Mouse (Mus musculus) right cerebral cortex, adult 2 months (tissue): Measurements from ENCODE around the gene Sh3pxd2a.

Experiments
- DNase-seq, 2 experiments: peaks; one replicate each; pipeline ENCODE4 v3.0.0; 2021 to 2022; ENCODE audit warnings: low spot score in 2 of 2

Gene Sh3pxd2a

DNA sequence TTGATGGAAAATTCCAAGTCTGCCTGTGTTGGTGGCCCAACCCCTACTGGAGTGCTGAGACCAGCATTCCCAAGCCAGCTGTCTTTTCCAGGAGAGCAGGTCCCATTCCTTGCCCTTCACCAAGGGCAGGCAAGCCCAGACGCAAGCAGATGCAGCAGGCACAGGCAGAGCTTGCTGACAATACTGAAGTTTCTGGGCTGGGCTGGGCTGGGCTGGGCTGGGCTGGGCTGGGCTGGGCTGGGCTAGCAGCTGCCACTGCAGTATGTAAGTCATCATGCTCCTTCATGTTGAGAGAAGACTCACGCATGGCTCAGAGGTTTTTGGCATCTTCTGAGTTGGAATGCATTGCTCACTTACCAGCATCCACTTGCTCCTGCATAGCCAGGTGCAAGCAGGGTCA is 27.7 kb upstream of the Sh3pxd2a start:
- no peak for DNase-seq

- DNase-seq, result no peak
These were observed 25.0 kb upstream of the Sh3pxd2a start for GRCm38 (mm10) chr19:47489233-47489632.

DNA sequence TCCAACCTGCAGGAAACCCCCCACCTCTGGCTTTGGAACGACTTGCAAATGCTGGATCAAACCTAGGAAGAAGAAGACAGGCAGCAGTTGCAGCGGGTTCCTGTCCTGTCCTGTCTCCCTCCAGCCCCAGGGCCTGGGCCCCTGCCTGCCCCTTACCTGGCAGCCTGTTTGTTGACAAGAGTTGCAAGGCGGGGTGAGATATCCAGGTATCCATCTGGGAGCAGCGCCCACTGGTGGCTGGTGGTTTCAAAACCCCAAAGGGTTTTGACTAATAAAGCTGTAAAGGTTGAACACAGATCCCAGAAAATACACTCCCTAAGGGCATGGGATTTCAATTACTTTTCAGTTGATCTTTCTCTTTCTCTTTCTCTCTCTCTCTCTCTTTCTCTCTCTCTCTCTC is 24.0 kb upstream of the Sh3pxd2a start:
- no peak for DNase-seq

GRCm38 (mm10) chr19:47487572-47487971 is 23.4 kb upstream of the Sh3pxd2a start:
- DNase-seq, result no peak

DNA sequence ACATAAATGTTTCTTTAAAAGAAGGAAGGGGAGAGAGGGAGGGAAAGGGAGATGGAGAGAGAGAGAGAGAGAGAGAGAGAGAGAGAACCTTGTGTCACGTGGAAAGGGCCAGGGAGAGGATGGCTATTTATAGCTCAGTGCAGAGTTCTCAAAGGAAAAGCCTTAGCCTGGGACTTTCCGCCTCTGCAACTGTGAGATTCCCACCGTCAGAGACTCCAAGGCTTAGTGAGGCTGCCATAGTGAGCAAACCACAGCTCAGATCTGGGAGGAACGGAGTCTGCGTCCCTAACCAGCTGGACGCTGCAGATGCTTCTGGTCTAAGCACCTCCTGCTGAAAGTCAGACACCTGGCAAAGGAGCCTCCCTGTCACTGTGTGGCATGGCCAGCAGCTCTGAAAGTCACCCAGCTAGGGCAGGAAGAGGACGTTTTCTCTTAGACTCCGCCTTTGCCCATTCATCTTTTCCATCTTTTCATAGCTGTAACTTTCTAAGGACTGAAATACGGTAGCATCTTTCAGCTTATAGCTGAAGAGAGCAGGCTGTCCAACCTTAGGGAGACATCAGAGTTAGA is 21.9 kb upstream of the Sh3pxd2a start:
- DNase-seq, result no peak

DNA sequence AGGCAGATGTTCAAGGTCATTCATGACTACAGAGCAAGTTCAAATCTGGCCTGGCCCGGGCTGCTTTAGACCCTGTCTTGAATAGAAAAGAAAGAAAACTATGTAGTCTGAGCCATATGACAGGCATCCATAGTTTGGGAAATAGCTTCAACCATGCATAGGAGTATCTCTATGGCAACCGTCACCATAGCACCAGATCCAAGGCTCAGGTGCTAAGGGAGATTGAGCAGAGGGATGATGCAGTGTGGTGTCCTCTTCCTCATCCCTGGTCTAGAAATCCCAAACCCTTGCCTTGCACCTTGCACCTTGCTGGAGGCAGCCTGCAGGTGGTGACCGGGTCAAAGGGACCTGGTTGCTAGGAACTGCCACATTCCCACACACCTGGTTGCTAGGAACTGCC is 19.9 kb upstream of the Sh3pxd2a start:
- peak; percentile 67 to 77 for DNase-seq

GRCm38 (mm10) chr19:47483346-47483745 is 19.1 kb upstream of the Sh3pxd2a start:
- DNase-seq, result no peak

GRCm38 (mm10) chr19:47473453-47473852 is 9.3 kb upstream of the Sh3pxd2a start:
- no peak for DNase-seq

GRCm38 (mm10) chr19:47472881-47473400 is 8.7 kb upstream of the Sh3pxd2a start:
- DNase-seq, result no peak

DNA sequence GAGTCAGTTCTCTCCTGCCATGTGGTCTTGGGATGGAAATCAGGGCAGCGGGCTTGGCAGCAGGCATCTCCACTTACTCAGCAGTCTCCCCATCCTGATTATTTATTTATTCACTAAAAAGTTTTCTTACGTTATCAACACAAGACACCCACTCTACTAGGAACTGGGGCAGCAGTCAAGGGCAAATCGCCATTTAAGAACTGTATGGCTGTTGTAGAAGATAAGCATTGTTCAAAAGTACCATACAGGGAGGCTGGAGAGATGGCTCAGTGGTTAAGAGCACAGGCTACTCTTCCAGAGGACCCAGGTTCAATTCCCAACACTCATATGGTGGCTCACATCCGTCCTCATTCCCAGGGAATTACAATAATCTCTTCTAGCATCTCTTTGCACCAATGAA is 7.6 kb upstream of the Sh3pxd2a start:
- DNase-seq, result no peak

DNA sequence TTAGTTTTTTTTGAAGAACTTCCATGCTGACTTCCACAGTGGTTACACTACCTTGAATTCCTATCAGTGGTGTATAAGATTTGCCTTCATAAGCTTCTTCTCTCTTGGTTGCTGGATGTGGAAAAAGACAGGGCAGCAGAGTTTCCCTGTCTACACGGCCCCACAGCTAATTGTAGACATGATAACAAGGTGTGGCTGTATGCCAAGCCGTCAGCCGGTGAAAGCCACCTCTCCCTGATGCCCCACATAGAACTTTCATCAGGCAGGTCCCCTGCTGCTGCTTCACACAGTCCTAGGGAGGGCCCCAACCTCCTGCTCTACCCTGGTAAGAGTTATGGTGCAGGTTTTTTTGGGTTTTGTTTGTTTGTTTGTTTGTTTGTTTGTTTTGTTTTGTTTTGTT is 4.5 kb upstream of the Sh3pxd2a start:
- no peak for DNase-seq

GRCm38 (mm10) chr19:47466775-47467174 is 2.6 kb upstream of the Sh3pxd2a start:
- DNase-seq, result no peak

GRCm38 (mm10) chr19:47465467-47465866 is 1.3 kb upstream of the Sh3pxd2a start:
- DNase-seq, result no peak

- peak; percentile 59 to 62 for DNase-seq
These were observed 431 bp downstream of the Sh3pxd2a start for GRCm38 (mm10) chr19:47463636-47464303.

- DNase-seq, result no peak
These were observed 995 bp downstream of the Sh3pxd2a start for GRCm38 (mm10) chr19:47463206-47463605.

GRCm38 (mm10) chr19:47462725-47463124 is 1.5 kb downstream of the Sh3pxd2a start:
- no peak for DNase-seq

GRCm38 (mm10) chr19:47461838-47462237 is 2.4 kb downstream of the Sh3pxd2a start:
- no peak for DNase-seq

DNA sequence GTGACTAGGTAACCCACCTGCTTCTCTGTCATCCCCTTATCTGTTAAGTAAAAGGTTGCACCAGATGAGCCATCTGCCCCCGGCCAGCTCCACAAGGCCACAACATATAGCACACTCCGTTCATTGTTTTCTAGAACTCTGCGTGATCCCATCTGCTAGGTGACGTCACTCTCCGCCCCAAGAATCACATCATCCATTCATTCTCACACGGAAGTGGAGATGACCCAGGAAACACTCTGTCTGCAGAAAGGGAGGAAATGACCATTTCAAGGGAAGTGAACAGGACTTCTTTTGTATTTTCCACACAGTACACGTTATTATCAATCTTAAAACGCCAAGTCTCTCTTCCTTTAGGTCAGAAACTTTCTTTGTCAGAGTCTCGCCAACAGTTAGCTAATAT is 2.8 kb downstream of the Sh3pxd2a start:
- DNase-seq, result no peak

DNA sequence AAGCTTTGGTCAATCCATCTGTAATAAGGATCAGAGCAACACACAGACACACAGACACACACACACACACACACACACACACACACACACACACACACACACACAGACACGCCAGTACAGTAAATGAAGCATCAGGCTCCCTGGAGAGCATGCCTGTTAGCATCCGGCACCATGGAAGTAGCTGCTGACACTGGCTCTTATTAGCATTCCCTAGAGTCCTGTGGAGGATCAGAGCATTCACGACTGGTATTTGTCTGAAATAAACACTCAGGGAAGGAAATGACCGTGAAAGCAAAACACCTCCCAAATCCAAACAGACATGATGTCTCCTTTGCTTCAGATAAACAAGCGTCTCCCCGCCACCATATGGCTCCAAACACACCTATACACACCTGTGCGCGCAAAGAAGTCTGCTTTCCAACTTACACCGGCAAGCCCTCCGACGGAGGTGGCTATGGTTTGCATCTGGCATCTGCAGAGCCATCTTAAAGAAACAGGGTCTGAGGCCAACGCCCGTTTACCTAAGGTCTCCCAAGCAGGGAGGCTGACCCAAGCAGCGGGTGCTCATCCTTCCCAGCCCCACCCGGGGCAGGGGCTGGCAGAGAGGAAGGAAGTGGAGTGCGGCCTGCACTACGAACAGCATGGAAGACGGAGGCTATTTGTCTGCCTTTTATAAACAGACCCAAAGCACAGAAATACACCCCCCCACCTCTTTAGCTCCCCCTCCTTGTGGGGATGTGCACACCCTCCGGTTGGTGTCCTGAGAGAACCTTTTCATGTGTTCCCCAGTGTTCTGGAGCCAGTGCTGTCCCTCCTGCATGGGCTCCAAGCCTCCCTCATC is 3.9 kb downstream of the Sh3pxd2a start:
- DNase-seq, result no peak

GRCm38 (mm10) chr19:47459214-47459613 is 5.0 kb downstream of the Sh3pxd2a start:
- DNase-seq, result no peak

DNA sequence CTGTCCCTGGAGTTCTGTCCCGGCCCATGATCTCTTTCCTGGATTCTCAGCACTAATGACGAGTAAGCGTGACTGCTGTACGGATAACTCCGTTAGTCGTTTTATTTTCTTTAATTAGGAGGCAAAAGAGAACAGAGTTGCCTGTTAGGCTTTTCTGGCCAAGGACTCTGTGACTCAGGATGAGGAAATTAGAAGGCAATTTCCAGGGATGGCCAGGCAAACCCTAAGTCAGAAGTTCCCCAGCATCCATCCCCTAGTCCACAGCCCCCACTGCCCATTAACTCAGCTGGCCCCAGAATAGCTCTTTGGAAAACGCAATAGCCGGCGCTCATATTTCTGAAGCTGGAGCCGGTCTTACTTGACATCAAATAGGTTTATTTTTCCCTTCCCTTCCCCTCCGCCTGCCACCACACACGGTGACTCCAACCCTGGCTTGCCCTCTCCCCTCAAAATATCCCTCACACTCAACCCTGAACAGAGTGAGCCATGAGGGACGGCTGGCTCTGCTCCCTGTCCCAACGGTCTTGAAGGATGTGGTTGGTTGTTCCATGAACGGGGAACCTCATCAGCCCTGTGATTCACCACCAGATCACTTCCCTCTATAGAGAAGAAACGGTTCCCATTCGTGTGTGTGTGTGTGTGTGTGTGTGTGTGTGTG is 5.6 kb downstream of the Sh3pxd2a start:
- no peak for DNase-seq
